Mouse (Mus musculus) lung, postnatal 0 days (tissue): ENCODE data around the gene Zfp39.

ENCODE experiments used
- CTCF ChIP-seq: IDR thresholded peaks from 2 replicates; pipeline ENCODE4 v1.5.1; 2016; ENCODE audit warnings: antibody characterized with exemption, mild to moderate bottlenecking
- EP300 ChIP-seq: IDR thresholded peaks from 2 replicates; pipeline ENCODE4 v1.6.1; 2016; ENCODE audit warnings: antibody characterized with exemption, mild to moderate bottlenecking, control low read depth

DNA sequence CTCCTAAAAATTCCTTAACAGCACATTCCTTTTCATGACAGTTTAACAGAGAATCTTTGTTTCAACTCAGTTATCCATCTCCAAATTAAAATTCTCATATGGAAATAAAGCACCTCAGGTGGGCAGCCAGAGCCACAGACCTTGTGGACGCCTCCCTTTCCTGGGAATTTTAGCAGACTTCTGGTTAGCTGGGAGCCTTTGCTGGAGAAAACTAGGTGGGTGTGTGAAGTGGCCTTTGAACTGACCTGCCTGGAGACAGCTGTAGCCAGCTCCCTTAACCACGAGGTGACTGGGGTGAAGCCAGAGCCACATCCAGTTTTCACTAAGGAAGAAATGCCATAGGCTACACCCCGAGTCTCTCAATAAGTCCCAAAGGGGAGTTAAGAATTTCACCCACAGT, 25.6 kb upstream of the Zfp39 start:
- TF ChIP-seq EP300 (no peak), CTCF (no peak)
